Mouse (Mus musculus) stomach, embryonic 15.5 days (tissue): Measurements from ENCODE around the gene Cyp26b1. TPM values are rescaled to one million over a fixed set of nuclear protein-coding genes. Genes with fewer than 3 reads are reported as not detected.

ENCODE experiments used
- ATAC-seq: fragments of 200-750 bp; cut with Nextera tagmentation; 2 replicates; pipeline ENCODE4 v1.8.0; 2017; ENCODE audit warnings: low read depth, moderate number of reproducible peaks, moderate TSS enrichment; ENCODE audit not compliant: insufficient read depth, low FRiP score
- H3K27ac ChIP-seq: fragments of 300-500 bp; sonication (generic); 2 replicates; pipeline ENCODE4 v1.5.1; 2015; ENCODE audit warnings: mild to moderate bottlenecking, inconsistent platforms
- H3K27me3 ChIP-seq: fragments of 300-500 bp; sonication (generic); replicated peaks from 2 replicates; pipeline ENCODE4 v1.6.1; 2015; ENCODE audit warnings: inconsistent platforms
- H3K36me3 ChIP-seq: fragments of 300-500 bp; sonication (generic); 2 replicates; pipeline ENCODE4 v1.6.1; 2015; ENCODE audit warnings: inconsistent platforms
- H3K4me1 ChIP-seq: fragments of 300-500 bp; sonication (generic); 2 replicates; pipeline ENCODE4 v1.6.1; 2015; ENCODE audit warnings: inconsistent platforms
- H3K4me2 ChIP-seq: fragments of 300-500 bp; sonication (generic); 2 replicates; pipeline ENCODE4 v1.6.1; 2015; ENCODE audit warnings: mild to moderate bottlenecking, inconsistent platforms
- H3K4me3 ChIP-seq: fragments of 300-500 bp; sonication (generic); replicated peaks from 2 replicates; pipeline ENCODE4 v1.5.1; 2015; ENCODE audit warnings: inconsistent platforms
- H3K9ac ChIP-seq: fragments of 300-500 bp; sonication (generic); 2 replicates; pipeline ENCODE4 v1.6.1; 2015; ENCODE audit warnings: inconsistent platforms
- H3K9me3 ChIP-seq: fragments of 300-500 bp; sonication (generic); 2 replicates; pipeline ENCODE4 v1.6.1; 2016; ENCODE audit warnings: inconsistent platforms
- WGBS: fragments of 180-500 bp; shearing (Covaris S2); methylation state at CpG from one replicate; pipeline ENCODE4 v1.1.7; 2015; 5-methylcytosine and 5-hydroxymethylcytosine counted together
- polyA plus RNA-seq: library from polyadenylated mRNA; unstranded; fragments of >200 nt; fragmentation: Nextera tagmentation; extraction: Ambion mirVana; gene quantifications from 2 replicates; pipeline ENCODE4 v1.2.1, GENCODE M21; 2015

Gene Cyp26b1
- polyA plus RNA-seq, 1 experiment from 2014 or later = 2.4 TPM

DNA sequence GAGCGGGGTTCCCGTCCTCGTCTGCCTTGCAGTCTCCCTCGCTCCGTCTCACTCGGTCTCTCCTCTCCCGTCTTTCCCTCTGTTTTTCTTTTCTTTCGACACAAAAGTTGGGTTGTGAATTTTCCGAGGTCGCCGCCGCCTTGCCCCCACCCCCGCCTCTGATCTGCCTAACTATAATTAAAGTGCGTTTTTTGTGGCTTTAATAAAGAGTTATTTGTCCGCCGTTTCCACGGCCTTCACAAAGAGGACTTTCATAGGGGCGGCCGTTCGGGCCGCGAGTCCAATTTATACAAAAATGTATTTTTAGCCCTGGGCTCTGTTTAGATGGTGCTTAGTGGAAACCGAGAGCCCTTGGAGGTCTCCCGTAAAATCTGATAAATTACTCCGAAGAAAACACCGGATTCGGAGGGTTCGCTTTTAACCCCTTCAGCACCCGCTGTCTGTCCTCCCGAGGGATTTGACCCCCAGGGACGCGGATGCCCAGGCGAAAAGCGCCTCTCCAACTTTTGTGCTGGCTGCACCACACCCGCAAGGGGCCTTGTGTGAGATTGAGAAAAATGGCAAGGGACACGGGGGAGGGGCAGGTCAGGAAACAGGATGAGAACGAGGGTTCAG lies 7.9 kb downstream of the Cyp26b1 start:
- peak overlapping the region; percentile 49 for H3K4me3 ChIP-seq
- H3K36me3 ChIP-seq = no peaks in the 10 kb centered on the region

GRCm38 (mm10) chr6:84584783-84585685 lies 8.7 kb downstream of the Cyp26b1 start:
- H3K4me2 ChIP-seq = peak overlapping the region; percentile 94
- no peak overlapping the region for H3K27ac ChIP-seq
- H3K9me3 ChIP-seq = no peaks in the 10 kb centered on the region
- WGBS = 1% methylated on average over 66 of the region's 66 CpGs
- peaks cover 79% of the 10 kb centered on the region for H3K27me3 ChIP-seq
- no peaks in the 10 kb centered on the region for H3K36me3 ChIP-seq
- H3K9ac ChIP-seq = no peak overlapping the region
- peak overlapping the region; percentile 49 for H3K4me3 ChIP-seq
- H3K4me1 ChIP-seq = peaks cover 73% of the 10 kb centered on the region
- ATAC-seq = no peak

More for the DNA sequence above, 7.9 kb downstream of the Cyp26b1 start:
- no peak overlapping the region for H3K9ac ChIP-seq
- no peak overlapping the region for H3K27ac ChIP-seq
- no peak for ATAC-seq
- peaks cover 74% of the 10 kb centered on the region for H3K27me3 ChIP-seq
- H3K4me2 ChIP-seq = peak overlapping the region; percentile 94
- H3K9me3 ChIP-seq = no peaks in the 10 kb centered on the region
- WGBS = 1% methylated on average over 37 of the region's 37 CpGs
- peaks cover 74% of the 10 kb centered on the region for H3K4me1 ChIP-seq

DNA sequence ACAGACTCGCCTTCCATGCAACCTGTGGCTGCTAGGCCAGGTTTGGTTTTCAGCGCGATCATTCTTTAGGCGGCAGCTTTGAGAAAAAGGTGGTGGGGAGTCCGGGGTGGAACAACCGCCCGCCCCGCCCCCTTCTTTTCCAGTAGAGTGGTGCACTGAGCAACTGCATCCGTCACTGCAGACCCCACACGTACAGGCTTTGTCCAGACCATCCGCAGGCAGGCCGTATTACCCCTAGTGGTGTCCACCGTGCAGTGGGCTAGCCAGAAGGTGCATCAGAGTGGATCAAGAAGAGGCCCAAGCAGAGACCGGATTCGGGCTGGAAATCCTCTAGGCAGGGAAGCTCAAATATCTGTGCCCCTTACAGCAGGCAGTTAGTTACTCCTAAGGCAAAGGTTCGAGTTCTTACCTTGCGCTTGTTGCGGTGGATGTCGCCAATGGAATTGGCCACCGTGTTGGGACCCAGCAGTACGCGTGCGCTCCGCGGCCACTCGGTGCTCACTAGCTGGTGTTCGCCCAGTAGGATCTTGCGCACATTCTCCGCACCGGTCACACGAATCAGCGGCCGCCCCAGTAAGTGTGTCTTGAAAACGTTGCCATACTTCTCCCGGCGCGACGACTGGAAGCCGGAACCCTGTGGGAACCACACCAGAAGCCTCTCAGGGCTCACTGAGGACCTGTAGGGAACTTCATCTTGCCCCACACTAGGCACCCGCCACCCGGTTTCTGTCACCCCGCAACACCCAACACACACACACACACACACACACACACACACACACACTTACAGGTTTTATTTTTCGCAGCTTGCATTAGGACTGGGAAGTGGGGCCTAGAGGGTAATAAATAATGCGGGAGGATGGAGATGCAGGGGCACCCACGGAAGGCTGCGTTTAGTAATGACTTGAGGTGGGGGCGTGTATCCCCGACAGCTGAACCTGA lies 9.6 kb downstream of the Cyp26b1 start:
- ATAC-seq = peak; percentile 4; the same call in 1 of the 2 replicates
- no peak overlapping the region for H3K27ac ChIP-seq
- H3K4me3 ChIP-seq = peak overlapping the region; percentile 49
- H3K4me2 ChIP-seq = peak overlapping the region; percentile 94
- H3K36me3 ChIP-seq = no peaks in the 10 kb centered on the region
- H3K9me3 ChIP-seq = no peaks in the 10 kb centered on the region
- 5% methylated on average over 48 of the region's 48 CpGs for WGBS
- H3K27me3 ChIP-seq = peaks cover 70% of the 10 kb centered on the region
- peaks cover 63% of the 10 kb centered on the region for H3K4me1 ChIP-seq
- no peak overlapping the region for H3K9ac ChIP-seq

GRCm38 (mm10) chr6:84583371-84583770 lies 10.3 kb downstream of the Cyp26b1 start:
- H3K4me1 ChIP-seq = peaks cover 59% of the 10 kb centered on the region
- H3K9ac ChIP-seq = no peak overlapping the region
- peak overlapping the region; percentile 94 for H3K4me2 ChIP-seq
- peaks cover 67% of the 10 kb centered on the region for H3K27me3 ChIP-seq
- H3K27ac ChIP-seq = no peak overlapping the region
- no peaks in the 10 kb centered on the region for H3K36me3 ChIP-seq
- peak; percentile 63; the same call in 1 of the 2 replicates for ATAC-seq
- no peaks in the 10 kb centered on the region for H3K9me3 ChIP-seq
- H3K4me3 ChIP-seq = peak overlapping the region; percentile 49
- WGBS = under 1% methylated on average over 26 of the region's 26 CpGs

- Histone ChIP-seq H3K4me2 (peak overlapping the region; percentile 94), H3K4me3 (peak overlapping the region; percentile 49; the same call in 1 of the 2 replicates)
- 59% methylated on average over 5 of the region's 5 CpGs for WGBS
Observed at GRCm38 (mm10) chr6:84582826-84583225, 10.9 kb downstream of the Cyp26b1 start.

DNA sequence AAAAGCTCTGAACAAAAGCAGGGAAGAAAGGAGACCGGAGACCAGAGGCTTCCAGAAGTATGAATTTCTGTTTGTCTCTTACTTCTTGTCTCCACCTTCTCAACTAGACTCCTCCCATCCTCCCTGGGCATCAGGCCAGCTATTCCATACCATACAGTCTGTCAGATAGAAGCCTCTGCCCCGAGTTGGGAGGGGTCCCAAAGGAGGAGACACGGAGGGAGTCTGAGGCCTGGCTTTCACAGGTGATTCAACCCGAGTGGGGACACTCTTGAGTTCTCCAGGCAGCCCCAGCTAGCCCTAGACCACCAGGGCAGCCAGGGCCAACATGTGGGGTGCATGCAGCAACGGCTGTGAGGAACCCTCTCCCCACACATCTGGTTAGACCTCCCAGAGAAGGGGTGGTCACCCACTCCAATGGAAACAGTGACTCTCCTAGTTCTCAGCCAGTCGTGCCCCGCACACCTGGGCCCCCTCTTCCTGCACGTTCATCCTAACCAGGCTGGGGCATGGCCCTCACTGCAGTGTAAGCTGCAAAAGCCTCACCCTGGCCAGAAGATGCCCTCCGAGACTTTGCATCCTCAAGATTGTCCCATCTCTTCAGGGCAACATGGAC lies 11.8 kb downstream of the Cyp26b1 start:
- no peak overlapping the region for H3K27ac ChIP-seq
- 53% methylated on average over 9 of the region's 9 CpGs for WGBS
- H3K4me2 ChIP-seq = no peak overlapping the region
- H3K9ac ChIP-seq = no peak overlapping the region
- no peak for ATAC-seq
- H3K27me3 ChIP-seq = peaks cover 56% of the 10 kb centered on the region
- H3K36me3 ChIP-seq = no peaks in the 10 kb centered on the region
- H3K4me1 ChIP-seq = peaks cover 45% of the 10 kb centered on the region
- no peak overlapping the region for H3K4me3 ChIP-seq
- no peaks in the 10 kb centered on the region for H3K9me3 ChIP-seq

More at GRCm38 (mm10) chr6:84582826-84583225, 10.9 kb downstream of the Cyp26b1 start:
- Histone ChIP-seq H3K36me3 (no peaks in the 10 kb centered on the region), H3K4me1 (peaks cover 54% of the 10 kb centered on the region), H3K9me3 (no peaks in the 10 kb centered on the region), H3K27ac (no peak overlapping the region), H3K27me3 (peaks cover 65% of the 10 kb centered on the region), H3K9ac (no peak overlapping the region)
- no peak for ATAC-seq

DNA sequence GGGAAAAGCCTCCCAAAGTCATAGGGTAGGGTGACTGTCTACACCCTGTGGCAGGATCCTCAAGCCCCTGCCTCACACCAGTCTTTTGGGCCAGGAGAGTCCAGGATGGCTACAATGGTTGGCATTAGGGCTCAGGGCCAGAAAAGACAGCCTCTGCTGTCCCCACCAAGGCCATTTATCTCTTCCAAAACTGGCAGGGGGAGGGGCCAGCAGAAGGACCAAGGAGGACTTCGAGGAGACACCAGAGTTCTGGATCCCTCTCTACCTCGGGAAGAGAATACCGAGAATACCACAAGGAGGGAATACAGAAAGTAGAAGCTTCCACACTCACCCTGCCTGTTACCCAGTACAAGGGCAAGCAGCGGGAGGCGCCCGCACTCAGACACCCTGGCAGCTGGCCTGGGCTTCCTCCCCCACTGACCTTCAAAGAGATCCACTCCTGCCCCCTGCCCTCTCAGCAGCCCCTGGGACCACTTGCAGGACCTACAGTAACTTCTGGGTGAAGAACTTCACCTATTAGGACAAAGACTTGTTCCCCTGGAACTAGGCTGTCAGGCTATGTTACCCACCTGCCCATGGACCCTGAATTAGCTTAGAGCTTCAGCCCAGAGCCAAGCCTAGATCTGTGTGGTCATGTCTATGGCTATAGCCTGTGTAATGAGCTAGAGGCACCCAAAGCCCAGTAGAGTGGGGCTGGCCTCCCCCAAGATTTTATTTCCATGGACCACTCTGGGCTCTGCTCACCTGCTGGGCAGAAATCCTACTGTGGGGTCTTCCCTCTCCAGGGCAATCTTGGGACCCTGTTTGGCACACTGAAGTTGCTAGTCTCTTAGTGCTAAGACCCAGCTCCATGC lies 12.5 kb downstream of the Cyp26b1 start:
- no peak overlapping the region for H3K27ac ChIP-seq
- H3K9me3 ChIP-seq = no peaks in the 10 kb centered on the region
- no peak overlapping the region for H3K4me2 ChIP-seq
- 63% methylated on average over 6 of the region's 6 CpGs for WGBS
- H3K27me3 ChIP-seq = peaks cover 50% of the 10 kb centered on the region
- no peak overlapping the region for H3K9ac ChIP-seq
- no peak for ATAC-seq
- no peak overlapping the region for H3K4me3 ChIP-seq
- H3K4me1 ChIP-seq = peaks cover 41% of the 10 kb centered on the region
- no peaks in the 10 kb centered on the region for H3K36me3 ChIP-seq

- no peak overlapping the region for H3K4me2 ChIP-seq
- H3K4me1 ChIP-seq = peaks cover 26% of the 10 kb centered on the region
- H3K4me3 ChIP-seq = no peak overlapping the region
- no peaks in the 10 kb centered on the region for H3K9me3 ChIP-seq
- no peak overlapping the region for H3K27ac ChIP-seq
- WGBS = 63% methylated on average over 8 of the region's 8 CpGs
- H3K9ac ChIP-seq = no peak overlapping the region
- no peaks in the 10 kb centered on the region for H3K36me3 ChIP-seq
- no peak for ATAC-seq
- peaks cover 36% of the 10 kb centered on the region for H3K27me3 ChIP-seq
Observed at GRCm38 (mm10) chr6:84579508-84579907, 14.2 kb downstream of the Cyp26b1 start.

DNA sequence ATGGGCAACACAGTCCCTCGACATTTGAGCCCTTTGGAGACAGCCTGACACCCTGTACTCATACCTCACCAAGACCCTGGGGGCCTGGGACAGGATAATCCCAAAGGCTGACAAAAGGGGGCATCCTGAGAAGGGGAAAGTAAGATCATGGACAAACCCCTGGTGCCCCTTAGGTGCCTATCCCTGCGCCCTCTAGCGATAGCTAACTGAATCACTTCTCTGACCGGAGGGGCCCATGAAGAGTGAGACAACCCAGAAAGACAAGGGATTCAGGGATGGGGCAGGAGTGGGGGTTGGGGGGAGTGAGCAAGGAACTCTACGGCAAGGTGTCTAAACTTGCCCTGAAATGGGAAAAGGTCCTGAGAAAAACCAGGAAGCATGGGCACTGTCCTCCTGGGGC lies 14.8 kb downstream of the Cyp26b1 start:
- Histone ChIP-seq H3K4me3 (no peak overlapping the region), H3K4me2 (no peak overlapping the region), H3K27me3 (peaks cover 30% of the 10 kb centered on the region), H3K36me3 (no peaks in the 10 kb centered on the region), H3K9ac (no peak overlapping the region), H3K27ac (no peak overlapping the region), H3K4me1 (peaks cover 20% of the 10 kb centered on the region), H3K9me3 (no peaks in the 10 kb centered on the region)
- WGBS = 16% methylated on average over 5 of the region's 5 CpGs
- no peak for ATAC-seq

GRCm38 (mm10) chr6:84577898-84578297 lies 15.8 kb downstream of the Cyp26b1 start:
- Histone ChIP-seq H3K4me1 (peaks cover 10% of the 10 kb centered on the region), H3K9me3 (no peaks in the 10 kb centered on the region), H3K27me3 (peaks cover 24% of the 10 kb centered on the region), H3K27ac (no peak overlapping the region), H3K4me2 (no peak overlapping the region), H3K4me3 (no peak overlapping the region), H3K9ac (no peak overlapping the region), H3K36me3 (no peaks in the 10 kb centered on the region)
- 69% methylated on average over 4 of the region's 4 CpGs for WGBS
- ATAC-seq = no peak
